Mouse (Mus musculus) forebrain, embryonic 14.5 days (tissue): ENCODE data around the gene Nol12. TPM values are rescaled to one million over a fixed set of nuclear protein-coding genes. Genes with fewer than 3 reads are reported as not detected.

ENCODE experiments used
- ATAC-seq: fragments of 200-750 bp; cut with Nextera tagmentation; 2 replicates; pipeline ENCODE4 v1.8.0; 2017; ENCODE audit warnings: mild to moderate bottlenecking, moderate library complexity
- DNase-seq: peaks from one replicate; pipeline ENCODE4 v3.0.0-alpha.2; 2015; ENCODE audit warnings: low spot score
- H3K27ac ChIP-seq: fragments of 300-500 bp; sonication (generic); 2 replicates; pipeline ENCODE4 v1.5.1; 2014; ENCODE audit warnings: low read depth, mild to moderate bottlenecking, control low read depth, low read length, moderate library complexity
- H3K27me3 ChIP-seq: fragments of 300-500 bp; sonication (generic); replicated peaks from 2 replicates; pipeline ENCODE4 v1.6.1; 2014; ENCODE audit warnings: low read length, control low read depth, mixed read lengths; ENCODE audit not compliant: control insufficient read depth, insufficient read depth
- H3K36me3 ChIP-seq: fragments of 300-500 bp; sonication (generic); 2 replicates; pipeline ENCODE4 v1.6.1; 2014; ENCODE audit warnings: low read length, control low read depth; ENCODE audit not compliant: control insufficient read depth, insufficient read depth
- H3K4me1 ChIP-seq: fragments of 300-500 bp; sonication (generic); 2 replicates; pipeline ENCODE4 v1.6.1; 2014; ENCODE audit warnings: antibody characterized with exemption, low read length, control low read depth; ENCODE audit not compliant: control insufficient read depth, insufficient read depth
- H3K4me2 ChIP-seq: fragments of 300-500 bp; sonication (generic); 2 replicates; pipeline ENCODE4 v1.6.1; 2014; ENCODE audit warnings: mild to moderate bottlenecking, control low read depth, low read length
- H3K4me3 ChIP-seq: fragments of 300-500 bp; sonication (generic); 2 replicates; pipeline ENCODE4 v1.5.1; 2014; ENCODE audit warnings: low read depth, low read length, control low read depth
- H3K9ac ChIP-seq: fragments of 300-500 bp; sonication (generic); 2 replicates; pipeline ENCODE4 v1.6.1; 2014; ENCODE audit warnings: mild to moderate bottlenecking, low read length, control low read depth, moderate library complexity
- H3K9me3 ChIP-seq: fragments of 300-500 bp; sonication (generic); replicated peaks from 2 replicates; pipeline ENCODE4 v1.6.1; 2016; ENCODE audit warnings: low read length, control low read depth, mixed read lengths; ENCODE audit not compliant: control insufficient read depth
- WGBS: fragments of 180-500 bp; shearing (Covaris S2); extraction: QIAGEN DNeasy Blood & Tissue Kit; methylation state at CpG from one replicate; pipeline ENCODE4 v1.1.7; 2014; 5-methylcytosine and 5-hydroxymethylcytosine counted together
- polyA plus RNA-seq: library from polyadenylated mRNA; unstranded; fragments of >200 nt; fragmentation: Nextera tagmentation; extraction: Ambion mirVana; gene quantifications from 2 replicates; pipeline ENCODE4 v1.2.1, GENCODE M21; 2014

Nol12 gene
- polyA plus RNA-seq, 1 experiment from 2014 or later = 63.4 TPM

DNA sequence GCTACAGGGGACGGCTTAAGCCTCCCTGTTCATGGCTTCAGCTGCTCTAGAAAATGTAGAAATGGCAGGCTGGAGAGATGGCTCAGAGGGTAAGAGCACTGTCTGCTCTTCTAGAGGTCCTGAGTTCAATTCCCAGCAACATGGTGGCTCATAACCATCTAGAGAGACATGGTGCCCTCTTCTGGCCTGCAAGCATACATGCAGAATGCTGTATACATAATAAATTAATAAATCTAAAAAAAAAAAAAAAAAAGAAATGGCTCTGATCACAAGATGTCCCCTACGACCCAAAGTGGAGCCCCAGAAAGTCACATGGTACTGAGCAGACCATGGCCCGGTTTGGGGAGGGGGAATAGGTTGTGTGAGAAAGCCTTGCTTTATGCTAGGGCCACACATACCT lies 20.9 kb downstream of the Nol12 start:
- no peak overlapping the region for H3K27ac ChIP-seq
- H3K4me1 ChIP-seq = no peaks in the 10 kb centered on the region
- no peaks in the 10 kb centered on the region for H3K9me3 ChIP-seq
- DNase-seq (no peak), ATAC-seq (no peak)
- no peak overlapping the region for H3K4me3 ChIP-seq
- 77% methylated on average over 3 of the region's 3 CpGs for WGBS
- peaks cover 60% of the 10 kb centered on the region for H3K36me3 ChIP-seq
- no peaks in the 10 kb centered on the region for H3K27me3 ChIP-seq
- no peak overlapping the region for H3K4me2 ChIP-seq
- no peak overlapping the region for H3K9ac ChIP-seq

DNA sequence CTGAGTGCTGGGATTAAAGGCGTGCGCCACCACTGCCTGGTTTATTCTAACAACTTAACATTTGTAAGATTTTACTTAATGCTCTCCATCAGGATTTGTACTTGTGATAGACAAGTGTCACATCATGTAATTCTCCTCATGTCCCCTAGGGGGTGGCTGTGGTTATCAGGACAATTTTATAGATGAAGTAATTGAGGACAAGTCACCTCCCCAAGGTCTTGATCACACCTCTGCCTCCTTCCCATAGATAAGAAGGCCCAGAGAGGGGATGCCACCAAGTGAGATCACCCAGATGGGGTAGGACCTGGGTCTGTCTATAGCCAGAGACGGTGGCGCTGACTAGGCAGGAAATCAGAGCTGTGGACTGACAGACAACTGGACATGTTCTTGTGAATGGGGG lies 21.6 kb downstream of the Nol12 start:
- Histone ChIP-seq H3K27me3 (no peaks in the 10 kb centered on the region), H3K36me3 (peaks cover 66% of the 10 kb centered on the region), H3K4me1 (no peaks in the 10 kb centered on the region), H3K4me3 (no peak overlapping the region), H3K27ac (no peak overlapping the region), H3K9me3 (no peaks in the 10 kb centered on the region), H3K9ac (no peak overlapping the region), H3K4me2 (no peak overlapping the region)
- no peak for ATAC-seq
- peak; percentile 32 for DNase-seq
- 91% methylated on average over 4 of the region's 4 CpGs for WGBS

DNA sequence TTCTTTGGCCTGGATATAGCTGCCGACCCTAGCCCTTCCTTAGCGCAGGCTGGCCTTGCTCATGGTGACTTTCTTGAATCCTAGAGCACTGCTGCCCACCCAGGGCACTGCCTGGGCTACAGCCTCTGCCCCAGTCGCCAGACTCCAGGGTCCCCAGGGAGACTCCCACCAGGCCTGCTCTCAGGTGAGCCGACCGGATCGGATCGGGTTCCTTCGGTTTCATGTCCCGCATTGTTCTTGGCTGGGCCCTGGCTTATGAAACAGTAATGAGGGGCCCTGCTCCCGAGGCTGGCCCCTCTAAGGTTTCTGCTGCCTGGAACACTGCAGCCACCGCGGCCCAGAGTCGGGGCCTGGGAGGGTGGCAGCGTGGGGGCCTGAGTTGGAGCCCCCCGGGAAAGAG lies 22.3 kb downstream of the Nol12 start:
- Histone ChIP-seq H3K27me3 (no peaks in the 10 kb centered on the region), H3K4me1 (no peaks in the 10 kb centered on the region), H3K27ac (no peak overlapping the region), H3K4me3 (no peak overlapping the region), H3K9me3 (no peaks in the 10 kb centered on the region), H3K36me3 (peaks cover 63% of the 10 kb centered on the region), H3K4me2 (no peak overlapping the region), H3K9ac (no peak overlapping the region)
- 83% methylated on average over 15 of the region's 15 CpGs for WGBS
- ATAC-seq (no peak), DNase-seq (no peak)

DNA sequence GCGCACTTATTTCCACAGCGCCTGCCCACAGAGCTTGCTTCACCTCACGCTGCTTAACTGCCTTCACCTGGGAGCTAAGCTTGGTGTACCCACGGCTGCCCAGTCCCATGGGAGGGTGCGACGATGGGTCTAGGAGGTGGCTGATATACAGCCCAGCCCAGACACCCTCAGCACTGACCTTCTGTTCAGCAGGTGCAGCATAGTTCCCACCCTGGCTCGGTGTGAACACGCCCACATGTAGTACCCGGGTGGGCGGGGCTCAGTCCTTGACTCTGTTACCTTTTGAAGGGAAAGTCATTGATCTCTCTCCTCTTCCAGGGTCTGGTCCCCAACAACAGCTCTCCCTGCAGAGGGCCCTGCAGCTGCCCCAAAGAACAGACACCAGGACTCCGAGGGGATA lies 24.8 kb downstream of the Nol12 start:
- no peak overlapping the region for H3K4me2 ChIP-seq
- H3K4me1 ChIP-seq = no peaks in the 10 kb centered on the region
- no peak overlapping the region for H3K4me3 ChIP-seq
- WGBS = 93% methylated on average over 11 of the region's 11 CpGs
- H3K36me3 ChIP-seq = peaks cover 61% of the 10 kb centered on the region
- H3K9ac ChIP-seq = no peak overlapping the region
- H3K27ac ChIP-seq = no peak overlapping the region
- DNase-seq = no peak
- H3K9me3 ChIP-seq = no peaks in the 10 kb centered on the region
- no peak for ATAC-seq
- H3K27me3 ChIP-seq = no peaks in the 10 kb centered on the region

DNA sequence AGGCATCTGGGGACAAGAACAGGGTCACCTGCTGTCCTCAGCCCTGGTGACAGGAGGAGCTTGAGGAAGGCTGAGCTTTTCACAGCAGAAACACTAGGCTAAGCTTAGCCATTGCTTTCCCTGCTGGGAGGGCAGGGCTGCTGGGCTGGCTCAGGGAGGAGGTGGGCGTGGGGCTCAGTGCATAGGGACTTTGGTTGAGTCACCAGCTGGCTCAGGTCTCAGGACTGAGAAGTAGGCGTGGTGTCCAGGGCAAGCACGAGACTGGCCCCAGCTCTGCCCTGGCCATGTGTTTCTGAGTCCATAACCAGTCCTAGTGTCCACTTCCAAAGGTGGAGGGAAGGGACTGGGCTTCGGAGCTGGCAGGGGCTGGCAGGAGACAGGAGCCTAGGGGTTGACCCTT lies 25.4 kb downstream of the Nol12 start:
- Histone ChIP-seq H3K36me3 (peaks cover 66% of the 10 kb centered on the region), H3K9me3 (no peaks in the 10 kb centered on the region), H3K4me1 (no peaks in the 10 kb centered on the region), H3K4me3 (no peak overlapping the region), H3K27ac (no peak overlapping the region), H3K9ac (no peak overlapping the region), H3K27me3 (no peaks in the 10 kb centered on the region), H3K4me2 (no peak overlapping the region)
- DNase-seq (no peak), ATAC-seq (no peak)
- WGBS = 82% methylated on average over 4 of the region's 4 CpGs

DNA sequence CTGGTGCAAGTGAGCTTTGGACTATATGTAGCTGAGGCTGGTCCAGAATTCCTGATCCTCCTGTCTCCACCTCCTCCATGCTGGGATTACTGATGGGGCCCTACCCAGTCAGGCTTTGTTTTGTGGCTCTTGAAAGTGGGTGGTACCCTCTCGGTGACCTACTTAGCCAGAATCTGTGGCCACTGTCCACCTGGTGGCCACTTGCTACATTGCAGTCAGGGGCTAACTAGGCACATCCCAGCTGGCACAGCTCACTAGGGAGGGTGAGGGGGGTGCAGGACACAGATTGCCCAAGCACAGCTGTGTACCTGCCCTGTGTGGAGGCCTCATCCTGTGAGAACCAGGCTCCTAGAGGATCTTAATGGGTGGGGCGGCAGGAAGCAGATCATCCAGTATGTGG lies 28.2 kb downstream of the Nol12 start:
- Histone ChIP-seq H3K9me3 (no peaks in the 10 kb centered on the region), H3K4me3 (no peak overlapping the region), H3K9ac (no peak overlapping the region), H3K27me3 (no peaks in the 10 kb centered on the region), H3K27ac (no peak overlapping the region), H3K36me3 (peaks cover 81% of the 10 kb centered on the region), H3K4me2 (no peak overlapping the region), H3K4me1 (no peaks in the 10 kb centered on the region)
- peak; percentile 62 for DNase-seq
- peak; percentile 61 for ATAC-seq
- 30% methylated on average over 2 of the region's 2 CpGs for WGBS

DNA sequence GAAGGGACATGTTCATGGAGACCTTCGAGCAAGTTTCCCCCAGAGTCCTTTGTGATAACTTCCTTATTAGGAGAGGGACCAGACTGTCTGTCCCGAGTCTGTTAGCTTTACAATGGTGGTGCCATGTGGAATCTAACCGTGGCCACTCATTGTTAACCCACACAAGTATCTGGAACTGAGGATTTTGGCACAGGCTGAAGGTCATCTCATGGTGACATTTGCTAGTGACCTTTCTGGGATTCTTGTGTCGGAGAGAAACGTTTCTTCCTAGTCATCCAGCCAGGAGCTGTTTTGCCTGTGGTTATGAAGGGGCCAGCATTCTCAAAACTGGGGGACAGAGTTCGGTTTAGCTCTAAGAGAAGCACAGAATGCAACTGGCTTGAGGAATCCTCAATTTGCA lies 36.9 kb downstream of the Nol12 start:
- Histone ChIP-seq H3K27ac (no peak overlapping the region), H3K27me3 (no peaks in the 10 kb centered on the region), H3K36me3 (peaks cover 50% of the 10 kb centered on the region), H3K9ac (no peak overlapping the region), H3K4me1 (no peaks in the 10 kb centered on the region), H3K9me3 (no peaks in the 10 kb centered on the region), H3K4me3 (no peak overlapping the region), H3K4me2 (no peak overlapping the region)
- 84% methylated on average over 6 of the region's 6 CpGs for WGBS
- ATAC-seq (no peak), DNase-seq (no peak)

DNA sequence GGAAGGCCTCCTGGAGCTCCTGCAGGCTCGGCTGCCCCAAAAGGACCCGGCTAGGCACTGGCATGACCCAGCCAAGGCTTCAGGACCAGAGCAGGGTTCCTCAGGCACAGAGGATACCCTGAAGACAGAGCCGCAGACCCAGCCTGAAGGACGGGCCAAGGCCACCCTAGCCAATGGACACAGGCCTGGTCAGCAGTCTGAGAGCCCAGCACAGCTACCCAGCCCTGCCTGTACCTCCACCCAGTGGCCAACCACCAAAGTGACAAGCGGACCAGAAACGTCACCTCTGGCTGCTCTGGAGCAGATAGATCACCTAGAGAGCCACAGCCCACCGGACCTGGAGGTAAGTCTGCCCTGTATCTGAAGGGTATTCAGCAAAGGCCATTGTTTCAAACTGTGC lies 39.2 kb downstream of the Nol12 start:
- Histone ChIP-seq H3K36me3 (peaks cover 37% of the 10 kb centered on the region), H3K4me2 (no peak overlapping the region), H3K9me3 (no peaks in the 10 kb centered on the region), H3K4me3 (no peak overlapping the region), H3K27me3 (no peaks in the 10 kb centered on the region), H3K9ac (no peak overlapping the region), H3K27ac (no peak overlapping the region), H3K4me1 (no peaks in the 10 kb centered on the region)
- no peak for ATAC-seq
- WGBS = 82% methylated on average over 7 of the region's 7 CpGs
- DNase-seq = no peak

DNA sequence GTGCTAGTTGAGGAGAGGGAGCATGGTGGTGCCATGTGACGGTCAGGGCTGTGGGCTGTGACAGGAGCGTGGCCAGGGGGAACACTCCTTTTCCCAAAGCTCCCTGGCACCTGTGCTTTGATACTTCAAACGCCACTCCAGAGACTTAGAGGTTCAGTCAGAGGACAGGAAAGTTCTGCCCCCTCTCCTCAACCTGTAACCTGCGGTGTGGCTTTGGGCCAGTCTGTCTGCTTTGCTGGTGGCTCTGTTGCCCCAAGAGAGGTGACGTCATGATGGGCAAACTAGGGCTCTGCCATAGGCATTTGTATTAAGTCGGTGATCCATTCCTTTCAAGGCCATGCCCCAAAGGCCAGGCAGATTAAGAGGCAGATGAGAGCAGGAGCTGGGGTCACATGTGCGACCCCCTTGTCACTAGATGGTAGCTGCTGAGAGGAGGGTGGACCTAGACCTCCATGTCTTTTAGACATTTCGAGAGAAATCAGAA lies 43.0 kb downstream of the Nol12 start:
- ATAC-seq = no peak
- 90% methylated on average over 8 of the region's 8 CpGs for WGBS

More for the DNA sequence above, 43.0 kb downstream of the Nol12 start:
- Histone ChIP-seq H3K4me3 (no peak overlapping the region), H3K27ac (no peak overlapping the region), H3K27me3 (no peaks in the 10 kb centered on the region), H3K4me2 (no peak overlapping the region), H3K4me1 (peaks cover 4% of the 10 kb centered on the region; the same call in 1 of the 2 replicates), H3K9ac (no peak overlapping the region), H3K36me3 (peaks cover 30% of the 10 kb centered on the region), H3K9me3 (no peaks in the 10 kb centered on the region)
- no peak for DNase-seq
